Mouse (Mus musculus) MEL (cell line): ENCODE results near the gene Tbxas1.

Experiments used
- CTCF ChIP-seq, 3 experiments: IDR thresholded peaks in 2 of 3; conservative IDR thresholded peaks in 1 of 3; 2 replicates each; pipeline ENCODE4 v1.5.1; 2011 to 2012; ENCODE audit warnings: low read length in 3 of 3, low read depth in 2 of 3, mild to moderate bottlenecking in 2 of 3, improper control_type of control experiment in 1 of 3, inconsistent platforms in 1 of 3, mixed read lengths in 1 of 3, moderate library complexity in 1 of 3; ENCODE audit not compliant: control insufficient read depth in 1 of 3, insufficient read depth in 1 of 3, poor library complexity in 1 of 3, severe bottlenecking in 1 of 3
- EP300 ChIP-seq, 2 experiments: IDR thresholded peaks; 2 replicates each; pipeline ENCODE4 v1.6.1; 2011; ENCODE audit warnings: improper control_type of control experiment in 2 of 2, low read length in 2 of 2, low read depth in 1 of 2, mild to moderate bottlenecking in 1 of 2
- GABPA ChIP-seq: IDR thresholded peaks from 2 replicates; pipeline ENCODE4 v1.6.1; 2012; ENCODE audit warnings: low read depth, mild to moderate bottlenecking, inconsistent platforms, low read length, improper control_type of control experiment, moderate library complexity
- GATA1 ChIP-seq: IDR thresholded peaks from 2 replicates; pipeline ENCODE4 v1.6.1; 2011; ENCODE audit warnings: low read depth, low read length, improper control_type of control experiment
- KAT2A ChIP-seq: conservative IDR thresholded peaks from 2 replicates; pipeline ENCODE4 v1.6.1; 2012; ENCODE audit warnings: low read depth, low read length, improper control_type of control experiment, inconsistent platforms
- MAZ ChIP-seq: IDR thresholded peaks from 2 replicates; pipeline ENCODE4 v1.6.1; 2012; ENCODE audit warnings: low read depth, mild to moderate bottlenecking, inconsistent platforms, low read length, improper control_type of control experiment
- POLR2A ChIP-seq, 2 experiments: IDR thresholded peaks; 2 replicates each; pipeline ENCODE4 v1.6.1; 2011 to 2012; ENCODE audit warnings: low read length in 2 of 2, mild to moderate bottlenecking in 2 of 2, control low read depth in 1 of 2, improper control_type of control experiment in 1 of 2, low read depth in 1 of 2, moderate library complexity in 1 of 2; ENCODE audit not compliant: control insufficient read depth in 1 of 2, insufficient read depth in 1 of 2, poor library complexity in 1 of 2
- SIN3A ChIP-seq: IDR thresholded peaks from 2 replicates; pipeline ENCODE4 v1.6.1; 2012; ENCODE audit warnings: low read length, improper control_type of control experiment, inconsistent platforms
- TAL1 ChIP-seq: IDR thresholded peaks from 2 replicates; pipeline ENCODE4 v1.6.1; 2012; ENCODE audit warnings: mild to moderate bottlenecking, inconsistent platforms, low read length, moderate library complexity, mixed read lengths
- TBP ChIP-seq: IDR thresholded peaks from 2 replicates; pipeline ENCODE4 v1.8.0; 2011; ENCODE audit warnings: low read depth, low read length, improper control_type of control experiment
- TCF12 ChIP-seq: IDR thresholded peaks from 2 replicates; pipeline ENCODE4 v1.6.1; 2014; ENCODE audit warnings: low read depth, mild to moderate bottlenecking, inconsistent platforms, low read length, improper control_type of control experiment, moderate library complexity

DNA sequence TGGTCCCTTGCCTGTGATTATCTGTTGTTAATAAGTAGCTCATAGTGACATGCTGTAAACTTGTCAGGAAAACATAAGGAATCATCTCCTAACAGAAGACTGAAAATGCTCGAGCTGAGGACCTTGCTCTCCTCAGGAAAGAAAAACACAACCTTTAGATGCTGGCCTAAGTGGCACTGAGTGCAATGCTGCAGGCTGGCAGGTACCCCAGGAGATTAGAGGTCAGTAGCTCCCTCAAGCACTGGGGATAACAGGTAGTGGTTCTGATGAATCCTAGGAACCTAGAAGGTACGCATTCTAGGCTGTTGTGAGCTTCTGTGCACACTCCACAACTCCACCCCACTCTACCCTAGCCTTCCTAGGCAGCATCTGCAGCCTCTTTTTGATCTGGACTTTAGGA is 8.4 kb upstream of the Tbxas1 start:
- no peak for TF ChIP-seq GATA1
- no peak for TF ChIP-seq CTCF (IDR thresholded peaks at IDR 0.05 in 2 of 3, conservative IDR thresholded peaks at IDR 0.05 in 1 of 3; ENCODE audit: control insufficient read depth in 1 of 3, insufficient read depth in 1 of 3, low read depth in 2 of 3, low read length in 3 of 3, poor library complexity in 1 of 3, severe bottlenecking in 1 of 3)
- TF ChIP-seq EP300 (IDR thresholded peaks at IDR 0.05; ENCODE audit: low read depth in 1 of 2, low read length in 2 of 2) = no peak
- TF ChIP-seq TAL1 = no peak
- TF ChIP-seq TCF12 = no peak
- no peak for TF ChIP-seq KAT2A
- TF ChIP-seq TBP = no peak
- TF ChIP-seq POLR2A (IDR thresholded peaks at IDR 0.05; ENCODE audit: control insufficient read depth in 1 of 2, insufficient read depth in 1 of 2, low read depth in 1 of 2, low read length in 2 of 2, poor library complexity in 1 of 2) = no peak
- no peak for TF ChIP-seq SIN3A
- TF ChIP-seq GABPA = no peak
- no peak for TF ChIP-seq MAZ
